ENCODE assay signal across 7 mouse cellular contexts in genomic region chr16:8637217-8638051, GRCm38 (mm10). TPM values are rescaled to one million over a fixed set of nuclear protein-coding genes. Genes with fewer than 3 reads are reported as not detected.
DNase-seq lines count a peak whose midpoint lies in the region; ATAC-seq and TF ChIP-seq lines count a peak whose summit lies in the region.

Pmm2 (plus strand) TSS chr16:8637674.
Tmem186 (minus strand) TSS chr16:8637712.

- H3K27me3 ChIP-seq in embryonic facial prominence, embryonic 10.5 days (replicated peaks; ENCODE audit: low read depth, poor library complexity, severe bottlenecking) = no peaks in the 10 kb centered on the region
- H3K27me3 ChIP-seq in intestine, postnatal 0 days (replicated peaks; ENCODE audit: control insufficient read depth, insufficient read depth, low read length) = no peaks in the 10 kb centered on the region
- H3K27me3 ChIP-seq in midbrain, embryonic 12.5 days = no peaks in the 10 kb centered on the region
- no peaks in the 10 kb centered on the region for H3K27me3 ChIP-seq in small intestine, adult 2 months (ENCODE audit: control insufficient read depth, insufficient read depth, low read length)

- H3K4me3 ChIP-seq in embryonic facial prominence, embryonic 10.5 days = peak within 1 kb of the TSS; percentile 75
- peak within 1 kb of the TSS; percentile 60 for H3K4me3 ChIP-seq in intestine, postnatal 0 days (ENCODE audit: low read depth, low read length)
- peak within 1 kb of the TSS; percentile 62 for H3K4me3 ChIP-seq in midbrain, embryonic 12.5 days
- peak within 1 kb of the TSS; percentile 74 for H3K4me3 ChIP-seq in small intestine, adult 2 months (ENCODE audit: low read depth, low read length)

- peak; percentile 71; the same call in 1 of the 2 replicates for TF ChIP-seq POLR2A in small intestine, adult 2 months (IDR thresholded peaks at IDR 0.05; ENCODE audit: low read depth, low read length)

- ATAC-seq in intestine, postnatal 0 days = peak; percentile 85
- peak; percentile 92 for ATAC-seq in midbrain, embryonic 12.5 days (ENCODE audit: low FRiP score, low read depth)

- peaks cover 24% of the 10 kb centered on the region for H3K4me1 ChIP-seq in embryonic facial prominence, embryonic 10.5 days
- H3K4me1 ChIP-seq in intestine, postnatal 0 days (replicated peaks; ENCODE audit: control insufficient read depth, insufficient read depth, low read length) = no peaks in the 10 kb centered on the region; the same call in 1 of the 2 replicates
- H3K4me1 ChIP-seq in midbrain, embryonic 12.5 days = peaks cover 22% of the 10 kb centered on the region
- peaks cover 15% of the 10 kb centered on the region for H3K4me1 ChIP-seq in small intestine, adult 2 months (ENCODE audit: control insufficient read depth, insufficient read depth, insufficient read length, low read length)

- no peaks in the 10 kb centered on the region for H3K9me3 ChIP-seq in embryonic facial prominence, embryonic 10.5 days
- H3K9me3 ChIP-seq in intestine, postnatal 0 days (ENCODE audit: control insufficient read depth) = no peaks in the 10 kb centered on the region
- no peaks in the 10 kb centered on the region for H3K9me3 ChIP-seq in midbrain, embryonic 12.5 days

- peak; percentile 60 for TF ChIP-seq CTCF in intestine, postnatal 0 days (IDR thresholded peaks at IDR 0.05; ENCODE audit: low read depth)
- TF ChIP-seq CTCF in small intestine, adult 2 months (IDR thresholded peaks at IDR 0.05; ENCODE audit: extremely low read depth, insufficient read length, insufficient replicate concordance, low read depth, low read length) = peak; percentile 19; the same call in 1 of the 2 replicates

- WGBS in embryonic facial prominence, embryonic 10.5 days = under 1% methylated on average over 59 of the region's 59 CpGs
- WGBS in intestine, postnatal 0 days = under 1% methylated on average over 59 of the region's 59 CpGs
- under 1% methylated on average over 59 of the region's 59 CpGs for WGBS in midbrain, embryonic 12.5 days
- WGBS in small intestine, adult 2 months = under 1% methylated on average over 59 of the region's 59 CpGs

- peak within 1 kb of the TSS; percentile 88 for H3K4me2 ChIP-seq in intestine, postnatal 0 days (replicated peaks; ENCODE audit: low read depth)
- H3K4me2 ChIP-seq in midbrain, embryonic 12.5 days (replicated peaks) = peak within 1 kb of the TSS; percentile 77

- peak; percentile 86 for DNase-seq in adrenal gland, postnatal 10 days
- DNase-seq in embryonic facial prominence, embryonic 10.5 days (ENCODE audit: low spot score) = peak; percentile 88
- DNase-seq in gonadal fat pad, adult 2 months (ENCODE audit: low read depth) = peak; percentile 64
- peak; percentile 86 for DNase-seq in left cerebral cortex, postnatal 4 days

- peak within 1 kb of the TSS; percentile 81 for H3K9ac ChIP-seq in intestine, postnatal 0 days (ENCODE audit: low read depth, low read length)
- H3K9ac ChIP-seq in midbrain, embryonic 12.5 days (replicated peaks) = peak within 1 kb of the TSS; percentile 86

- peaks cover 48% of the 10 kb centered on the region for H3K36me3 ChIP-seq in embryonic facial prominence, embryonic 10.5 days (replicated peaks)
- H3K36me3 ChIP-seq in intestine, postnatal 0 days (ENCODE audit: control insufficient read depth, insufficient read depth) = 0 out of 2 replicates have a peak, but pooled peaks cover 9% of the 10 kb centered on the region
- peaks cover 22% of the 10 kb centered on the region for H3K36me3 ChIP-seq in midbrain, embryonic 12.5 days
- H3K36me3 ChIP-seq in small intestine, adult 2 months (ENCODE audit: control insufficient read depth, insufficient read depth, low read length) = peaks cover 8% of the 10 kb centered on the region; the same call in 1 of the 2 replicates

- H3K27ac ChIP-seq in embryonic facial prominence, embryonic 10.5 days (replicated peaks) = peak within 1 kb of the TSS; percentile 93
- H3K27ac ChIP-seq in intestine, postnatal 0 days (ENCODE audit: low read depth, low read length) = peak within 1 kb of the TSS; percentile 95
- peak within 1 kb of the TSS; percentile 81 for H3K27ac ChIP-seq in midbrain, embryonic 12.5 days (replicated peaks)
- peak within 1 kb of the TSS; percentile 89 for H3K27ac ChIP-seq in small intestine, adult 2 months (ENCODE audit: insufficient read depth, low read depth, low read length)

- intact Hi-C loops in left cerebral cortex, postnatal 4 days (cut with DNase I) = loop anchor here (10.0 kb wide), 1 partner anchor 143 kb away; no protein-coding TSS in a partner anchor

RNA-seq across cellular contexts. Expression of gene Pmm2, which starts in this region (rescaled TPM):
- 10 to 100 TPM; 56.9 to 74.1 TPM for total RNA-seq in adrenal gland, postnatal 10 days (2021)
- polyA plus RNA-seq in embryonic facial prominence, embryonic 10.5 days (2016; fragmentation: Nextera tagmentation; extraction: Ambion mirVana) = 54.1 and 58.7 TPM in 2 replicates
- 59.8 and 66.5 TPM in 2 replicates for polyA plus RNA-seq in gonadal fat pad, adult 2 months (2012; rRNA removed)
- polyA plus RNA-seq in intestine, postnatal 0 days (2015; fragmentation: Nextera tagmentation; extraction: Ambion mirVana) = 116 and 120 TPM in 2 replicates
- 10 to 100 TPM; 41.4 to 42.9 TPM for total RNA-seq in left cerebral cortex, postnatal 4 days (2021)
- polyA plus RNA-seq in midbrain, embryonic 12.5 days (2016; fragmentation: Nextera tagmentation; extraction: Ambion mirVana) = 48.6 and 52.1 TPM in 2 replicates
- 116 and 240 TPM in 2 replicates for polyA plus RNA-seq in small intestine, adult 2 months (2012; rRNA removed)

RNA-seq across cellular contexts. Expression of gene Tmem186, which starts in this region (rescaled TPM):
- total RNA-seq in adrenal gland, postnatal 10 days (2021) = 10 to 100 TPM; 19.0 to 22.4 TPM
- 23.5 and 25.4 TPM in 2 replicates for polyA plus RNA-seq in embryonic facial prominence, embryonic 10.5 days (2016; fragmentation: Nextera tagmentation; extraction: Ambion mirVana)
- 12.1 and 12.3 TPM in 2 replicates for polyA plus RNA-seq in gonadal fat pad, adult 2 months (2012; rRNA removed)
- polyA plus RNA-seq in intestine, postnatal 0 days (2015; fragmentation: Nextera tagmentation; extraction: Ambion mirVana) = 9.1 and 9.8 TPM in 2 replicates
- 10 to 100 TPM; 14.3 TPM for total RNA-seq in left cerebral cortex, postnatal 4 days (2021)
- polyA plus RNA-seq in midbrain, embryonic 12.5 days (2016; fragmentation: Nextera tagmentation; extraction: Ambion mirVana) = 23.2 and 26.0 TPM in 2 replicates
- 6.2 and 8.6 TPM in 2 replicates for polyA plus RNA-seq in small intestine, adult 2 months (2012; rRNA removed)

Comparison
In these comparisons a context has a peak if more than half of its experiments do, and no peak if none do; other contexts are left out.
1. Peak in every context shown above with its lines: DNase-seq, ATAC-seq, H3K4me3 ChIP-seq and H3K27ac ChIP-seq.